Mouse (Mus musculus) limb, embryonic 13.5 days (tissue): ENCODE data around the gene 4930550C14Rik. TPM values are rescaled to one million over a fixed set of nuclear protein-coding genes. Genes with fewer than 3 reads are reported as not detected.

Source experiments
- microRNA-seq: library from miRNA; unstranded; fragments of <30 nt; microRNA quantifications from one replicate; pipeline ENCODE4, GENCODE M21; 2016
- polyA plus RNA-seq: library from polyadenylated mRNA; unstranded; fragments of >200 nt; fragmentation: Nextera tagmentation; extraction: Ambion mirVana; gene quantifications from 2 replicates; pipeline ENCODE4 v1.2.1, GENCODE M21; 2015

The 4930550C14Rik gene
- polyA plus RNA-seq, 1 experiment from 2014 or later = 0.74 TPM

Small RNA genes lying within 50 kb of the gene (microRNA-seq; reads per million reads assigned to microRNA genes)
- gene Mir130c = not detected

Other genes with a start within 250 kb of the 4930550C14Rik start
- gene Ddx10, start 154.3 kb upstream of the 4930550C14Rik start, polyA plus RNA-seq = 28.6 and 29.9 TPM in 2 replicates
- 0.97 and 1.2 TPM in 2 replicates for gene Exph5, start 100.7 kb upstream of the 4930550C14Rik start, polyA plus RNA-seq
- gene Kdelc2, start 18.3 kb upstream of the 4930550C14Rik start, polyA plus RNA-seq = 19.6 and 23.7 TPM in 2 replicates
- 16.4 and 18.9 TPM in 2 replicates for gene Atm, start 134.4 kb downstream of the 4930550C14Rik start, polyA plus RNA-seq
- 21.0 and 22.1 TPM in 2 replicates for gene Npat, start 134.7 kb downstream of the 4930550C14Rik start, polyA plus RNA-seq
- gene Acat1, start 208.1 kb downstream of the 4930550C14Rik start, polyA plus RNA-seq = 120 and 125 TPM in 2 replicates